Mouse (Mus musculus) heart, embryonic 14.5 days (tissue): ENCODE measurements around the gene Timmdc1. TPM values are rescaled to one million over a fixed set of nuclear protein-coding genes. Genes with fewer than 3 reads are reported as not detected.
A peak's percentile ranks its signal among the peaks of the same experiment; 100 is the strongest.

ENCODE experiments used
- ATAC-seq: fragments of 200-750 bp; cut with Nextera tagmentation; 2 replicates; pipeline ENCODE4 v1.8.0; 2017; ENCODE audit warnings: low read depth, moderate TSS enrichment; ENCODE audit not compliant: insufficient number of reproducible peaks, insufficient read depth, low FRiP score
- H3K27ac ChIP-seq, 2 experiments: fragments of 200-500 bp in 1 of 2; fragments of 300-500 bp in 1 of 2; sonication (generic) in 1 of 2; replicated peaks in 1 of 2; 2 replicates each; pipeline ENCODE4 v1.5.1; 2012 to 2014; ENCODE audit warnings: low read depth in 2 of 2, low read length in 2 of 2, control low read depth in 1 of 2, mild to moderate bottlenecking in 1 of 2, mixed read lengths in 1 of 2; ENCODE audit not compliant: control insufficient read depth in 1 of 2, insufficient read depth in 1 of 2
- H3K27me3 ChIP-seq: fragments of 300-500 bp; sonication (generic); 2 replicates; pipeline ENCODE4 v1.6.1; 2014; ENCODE audit warnings: mild to moderate bottlenecking, low read length, control low read depth; ENCODE audit not compliant: control insufficient read depth, insufficient read depth
- H3K36me3 ChIP-seq: fragments of 300-500 bp; sonication (generic); 2 replicates; pipeline ENCODE4 v1.6.1; 2014; ENCODE audit warnings: mild to moderate bottlenecking, control low read depth, low read length, mixed read lengths; ENCODE audit not compliant: control insufficient read depth, insufficient read depth
- H3K4me1 ChIP-seq, 2 experiments: fragments of 200-500 bp in 1 of 2; fragments of 300-500 bp in 1 of 2; sonication (generic) in 1 of 2; 2 replicates each; pipeline ENCODE4 v1.6.1; 2012 to 2014; ENCODE audit warnings: low read length in 2 of 2, control low read depth in 1 of 2, mixed read lengths in 1 of 2; ENCODE audit not compliant: control insufficient read depth in 2 of 2, insufficient read depth in 2 of 2
- H3K4me2 ChIP-seq: fragments of 300-500 bp; sonication (generic); 2 replicates; pipeline ENCODE4 v1.6.1; 2014; ENCODE audit warnings: mild to moderate bottlenecking, low read length
- H3K4me3 ChIP-seq, 2 experiments: fragments of 200-500 bp in 1 of 2; fragments of 300-500 bp in 1 of 2; sonication (generic) in 1 of 2; 2 replicates each; pipeline ENCODE4 v1.5.1; 2012 to 2014; ENCODE audit warnings: low read length in 2 of 2, mild to moderate bottlenecking in 2 of 2, control low read depth in 1 of 2, low read depth in 1 of 2, moderate library complexity in 1 of 2; ENCODE audit not compliant: control insufficient read depth in 1 of 2, insufficient read depth in 1 of 2
- H3K9ac ChIP-seq: fragments of 300-500 bp; sonication (generic); 2 replicates; pipeline ENCODE4 v1.6.1; 2014; ENCODE audit warnings: mild to moderate bottlenecking, low read length
- H3K9me3 ChIP-seq: fragments of 300-500 bp; sonication (generic); 2 replicates; pipeline ENCODE4 v1.6.1; 2016; ENCODE audit warnings: low read length, control low read depth; ENCODE audit not compliant: control insufficient read depth
- WGBS: fragments of 180-500 bp; shearing (Covaris S2); extraction: QIAGEN DNeasy Blood & Tissue Kit; methylation state at CpG from one replicate; pipeline ENCODE4 v1.1.7; 2014; 5-methylcytosine and 5-hydroxymethylcytosine counted together
- polyA plus RNA-seq: library from polyadenylated mRNA; unstranded; fragments of >200 nt; fragmentation: Nextera tagmentation; extraction: Ambion mirVana; gene quantifications from 2 replicates; pipeline ENCODE4 v1.2.1, GENCODE M21; 2014

Gene Timmdc1
- polyA plus RNA-seq, 1 experiment from 2014 or later, result 34.4 TPM

GRCm38 (mm10) chr16:38475681-38476311 is 46.7 kb downstream of the Timmdc1 start:
- peak overlapping the region; percentile 35 to 44; a peak in 3 of 4 replicates for H3K4me3 ChIP-seq
- no peaks in the 10 kb centered on the region for H3K9me3 ChIP-seq
- peak overlapping the region; percentile 71 for H3K9ac ChIP-seq
- WGBS, result 18% methylated on average over 4 of the region's 4 CpGs
- H3K36me3 ChIP-seq, result no peaks in the 10 kb centered on the region
- H3K27ac ChIP-seq, result peak overlapping the region; percentile 85 to 89
- H3K4me1 ChIP-seq, result peaks cover 5 to 8% of the 10 kb centered on the region in 2 experiments; a peak in 3 of 4 replicates
- ATAC-seq, result 0 out of 2 replicates have a peak, but pooled peaks have one; percentile 2
- peak overlapping the region; percentile 74 for H3K4me2 ChIP-seq
- H3K27me3 ChIP-seq, result no peaks in the 10 kb centered on the region

DNA sequence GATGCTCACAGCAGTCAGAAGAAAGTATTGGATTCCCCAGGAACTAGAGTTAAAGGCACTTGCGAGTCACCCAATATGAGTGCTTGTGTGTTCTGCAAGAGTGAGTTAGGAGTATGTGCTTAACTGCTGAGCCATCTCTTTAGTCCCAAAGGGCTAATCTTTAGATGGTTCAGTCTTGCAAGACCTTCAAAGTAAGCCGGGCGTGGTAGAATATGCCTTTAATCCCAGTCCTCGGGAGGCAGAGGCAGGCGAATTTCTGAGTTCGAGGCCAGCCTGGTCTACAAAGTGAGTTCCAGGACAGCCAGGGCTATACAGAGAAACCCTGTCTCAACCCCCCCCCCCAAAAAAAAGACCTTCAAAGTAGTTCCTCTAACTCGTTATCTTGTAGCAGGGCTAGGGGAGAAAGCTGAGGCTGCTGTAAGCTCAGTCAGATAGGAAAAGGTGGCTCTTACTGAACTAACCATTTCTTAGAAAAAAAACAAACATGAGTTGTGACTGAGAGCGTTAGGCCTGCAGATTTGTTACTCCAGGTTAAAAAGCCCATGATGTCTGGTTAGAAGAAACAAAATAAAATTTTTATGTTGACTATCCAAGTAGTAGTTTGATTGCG is 47.7 kb downstream of the Timmdc1 start:
- H3K4me1 ChIP-seq, result peaks cover 5 to 8% of the 10 kb centered on the region in 2 experiments; a peak in 3 of 4 replicates
- H3K27ac ChIP-seq, result no peak overlapping the region
- H3K4me2 ChIP-seq, result no peak overlapping the region
- no peak for ATAC-seq
- H3K36me3 ChIP-seq, result no peaks in the 10 kb centered on the region
- no peak overlapping the region for H3K9ac ChIP-seq
- no peak overlapping the region for H3K4me3 ChIP-seq
- no peaks in the 10 kb centered on the region for H3K27me3 ChIP-seq
- WGBS, result 82% methylated on average over 9 of the region's 9 CpGs
- H3K9me3 ChIP-seq, result no peaks in the 10 kb centered on the region

DNA sequence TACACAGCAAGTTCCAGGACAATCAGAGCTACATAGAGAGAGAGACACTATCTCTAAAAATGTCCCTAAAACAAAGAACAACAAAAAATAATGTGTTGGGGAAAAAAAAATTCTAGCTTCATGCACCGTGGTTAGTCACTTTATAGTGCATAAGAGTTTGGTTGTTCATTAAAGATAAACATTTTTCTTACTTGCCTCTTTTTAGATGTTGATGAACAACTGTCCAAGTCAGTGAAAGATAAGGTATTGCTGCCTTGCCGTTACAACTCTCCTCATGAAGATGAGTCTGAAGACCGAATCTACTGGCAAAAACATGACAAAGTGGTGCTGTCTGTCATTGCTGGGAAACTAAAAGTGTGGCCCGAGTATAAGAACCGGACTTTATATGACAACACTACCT is 48.8 kb downstream of the Timmdc1 start:
- no peaks in the 10 kb centered on the region for H3K27me3 ChIP-seq
- no peak overlapping the region for H3K4me3 ChIP-seq
- H3K9ac ChIP-seq, result no peak overlapping the region
- no peaks in the 10 kb centered on the region for H3K36me3 ChIP-seq
- no peak for ATAC-seq
- 78% methylated on average over 5 of the region's 5 CpGs for WGBS
- no peak overlapping the region for H3K4me2 ChIP-seq
- peaks cover 5 to 8% of the 10 kb centered on the region in 2 experiments; a peak in 3 of 4 replicates for H3K4me1 ChIP-seq
- no peak overlapping the region for H3K27ac ChIP-seq
- no peaks in the 10 kb centered on the region for H3K9me3 ChIP-seq

DNA sequence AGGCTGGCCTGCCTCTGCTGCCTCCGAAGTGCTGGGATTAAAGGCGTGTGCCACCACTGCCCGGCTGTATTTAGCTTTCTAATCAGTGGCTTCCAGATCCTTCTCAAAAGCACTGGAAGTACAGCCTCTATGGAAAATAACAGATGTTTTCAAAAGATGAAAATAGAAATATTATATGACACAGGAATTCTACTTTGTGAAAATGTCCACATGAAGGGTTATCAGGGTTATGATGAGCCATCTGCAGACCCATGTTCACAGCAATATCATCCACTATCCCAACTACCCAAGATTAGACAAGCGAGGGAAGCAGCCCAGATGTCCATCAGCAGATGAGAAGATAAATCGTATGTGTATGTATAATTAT is 50.0 kb downstream of the Timmdc1 start:
- no peak overlapping the region for H3K4me2 ChIP-seq
- H3K9me3 ChIP-seq, result no peaks in the 10 kb centered on the region
- no peak overlapping the region for H3K27ac ChIP-seq
- no peak overlapping the region for H3K9ac ChIP-seq
- no peak overlapping the region for H3K4me3 ChIP-seq
- WGBS, result 79% methylated on average over 5 of the region's 5 CpGs
- peaks cover 5 to 11% of the 10 kb centered on the region in 2 experiments; a peak in 3 of 4 replicates for H3K4me1 ChIP-seq
- H3K27me3 ChIP-seq, result no peaks in the 10 kb centered on the region
- no peak for ATAC-seq
- H3K36me3 ChIP-seq, result no peaks in the 10 kb centered on the region

DNA sequence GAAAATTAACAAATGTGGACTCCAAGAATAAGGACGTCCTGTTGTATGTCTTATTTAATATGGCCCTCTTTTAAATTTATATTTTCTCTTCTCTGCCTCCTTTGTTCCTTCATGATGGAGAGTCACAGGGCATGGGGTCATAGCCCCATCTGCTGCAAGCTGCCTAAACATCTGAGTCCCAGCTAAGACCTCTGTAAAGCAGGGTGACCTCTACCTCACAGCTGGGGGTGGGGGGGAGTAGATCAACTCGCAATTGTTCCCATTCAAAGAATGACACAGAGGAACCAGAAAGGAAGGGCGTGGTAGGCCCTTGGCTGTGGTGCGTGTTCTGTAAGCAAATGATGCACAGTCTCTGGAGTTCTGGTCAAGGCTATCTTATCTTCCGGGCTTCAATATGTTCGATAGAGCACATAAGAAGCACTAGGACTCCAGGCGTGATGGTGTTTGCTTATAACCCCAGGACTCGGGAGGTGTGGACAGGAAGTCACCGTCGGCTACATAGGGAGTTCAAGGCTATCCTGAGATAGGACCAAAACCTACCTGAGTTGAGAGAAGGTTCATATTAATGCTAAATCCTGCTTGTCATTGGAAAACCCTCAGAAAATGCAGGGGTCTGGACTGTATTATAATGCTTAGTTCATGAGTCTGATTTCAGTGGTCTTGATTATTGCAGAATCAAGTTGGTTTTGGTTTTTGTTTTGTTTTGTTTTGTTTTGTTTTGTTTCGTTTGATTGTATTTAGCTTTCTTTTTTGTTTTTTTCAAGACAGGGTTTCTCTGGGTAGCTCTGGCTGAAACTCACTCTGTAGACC is 50.6 kb downstream of the Timmdc1 start:
- WGBS, result 61% methylated on average over 11 of the region's 11 CpGs
- no peaks in the 10 kb centered on the region for H3K27me3 ChIP-seq
- no peak overlapping the region for H3K9ac ChIP-seq
- no peak for ATAC-seq
- H3K4me1 ChIP-seq, result peaks cover 8 to 11% of the 10 kb centered on the region in 2 experiments; a peak in 3 of 4 replicates
- H3K9me3 ChIP-seq, result no peaks in the 10 kb centered on the region
- no peak overlapping the region for H3K27ac ChIP-seq
- H3K4me2 ChIP-seq, result no peak overlapping the region
- no peak overlapping the region for H3K4me3 ChIP-seq
- H3K36me3 ChIP-seq, result no peaks in the 10 kb centered on the region

GRCm38 (mm10) chr16:38469437-38469836 is 53.0 kb downstream of the Timmdc1 start:
- Histone ChIP-seq H3K4me1 (peaks cover 3 to 8% of the 10 kb centered on the region in 2 experiments; a peak in 2 of 4 replicates), H3K4me3 (no peak overlapping the region), H3K9ac (no peak overlapping the region), H3K4me2 (no peak overlapping the region), H3K27me3 (no peaks in the 10 kb centered on the region), H3K36me3 (no peaks in the 10 kb centered on the region), H3K27ac (no peak overlapping the region), H3K9me3 (no peaks in the 10 kb centered on the region)
- 75% methylated on average over 8 of the region's 8 CpGs for WGBS
- ATAC-seq, result no peak

GRCm38 (mm10) chr16:38468706-38469018 is 53.8 kb downstream of the Timmdc1 start:
- Histone ChIP-seq H3K4me3 (no peak overlapping the region), H3K36me3 (no peaks in the 10 kb centered on the region), H3K27me3 (no peaks in the 10 kb centered on the region), H3K27ac (no peak overlapping the region), H3K4me1 (peaks cover 3 to 8% of the 10 kb centered on the region in 2 experiments; a peak in 2 of 4 replicates), H3K9me3 (no peaks in the 10 kb centered on the region), H3K9ac (no peak overlapping the region), H3K4me2 (no peak overlapping the region)
- no peak for ATAC-seq
- 37% methylated on average over 3 of the region's 3 CpGs for WGBS
